Mouse (Mus musculus) spleen, postnatal 36 days (tissue): Measurements from ENCODE around the gene Zmynd10.

ENCODE experiments used
- DNase-seq, 2 experiments: peaks; one replicate each; pipeline ENCODE4 v3.0.0; 2022; ENCODE audit warnings: low spot score in 2 of 2, mixed read lengths in 1 of 2

The Zmynd10 gene

GRCm38 (mm10) chr9:107540420-107540819, 6.7 kb upstream of the Zmynd10 start:
- no peak for DNase-seq

GRCm38 (mm10) chr9:107541005-107541404, 6.1 kb upstream of the Zmynd10 start:
- no peak for DNase-seq

GRCm38 (mm10) chr9:107541474-107542351, 5.4 kb upstream of the Zmynd10 start, which contains the start of the genes Cyb561d2 and Nprl2:
TSS of gene Cyb561d2 (minus strand) at chr9:107542193.
TSS of gene Nprl2 (plus strand) at chr9:107542226.
- DNase-seq: peak; percentile 94

- no peak for DNase-seq
These were observed 4.8 kb upstream of the Zmynd10 start for GRCm38 (mm10) chr9:107542352-107542686.

- DNase-seq: no peak
These were observed 4.4 kb upstream of the Zmynd10 start for GRCm38 (mm10) chr9:107542721-107543120.

GRCm38 (mm10) chr9:107543299-107543698, 3.8 kb upstream of the Zmynd10 start:
- no peak for DNase-seq

GRCm38 (mm10) chr9:107544196-107544700, 2.9 kb upstream of the Zmynd10 start:
- DNase-seq: no peak

GRCm38 (mm10) chr9:107544729-107545128, 2.4 kb upstream of the Zmynd10 start:
- no peak for DNase-seq

- no peak for DNase-seq
These were observed 1.9 kb upstream of the Zmynd10 start for GRCm38 (mm10) chr9:107545199-107545598.

- peak; percentile 60 to 65 for DNase-seq
These were observed 1.5 kb upstream of the Zmynd10 start for GRCm38 (mm10) chr9:107545602-107546001.

GRCm38 (mm10) chr9:107547957-107548356, 859 bp downstream of the Zmynd10 start:
- DNase-seq: no peak

GRCm38 (mm10) chr9:107548820-107549219, 1.7 kb downstream of the Zmynd10 start:
- no peak for DNase-seq

- no peak for DNase-seq
These were observed 2.4 kb downstream of the Zmynd10 start for GRCm38 (mm10) chr9:107549297-107550074.

- no peak for DNase-seq
These were observed 3.5 kb downstream of the Zmynd10 start for GRCm38 (mm10) chr9:107550491-107551116.

GRCm38 (mm10) chr9:107551117-107551889, 4.2 kb downstream of the Zmynd10 start, which contains the start of gene Rassf1:
TSS of gene Rassf1 (plus strand) at chr9:107551555.
- peak; percentile 84 to 87 for DNase-seq

GRCm38 (mm10) chr9:107551890-107552355, 4.8 kb downstream of the Zmynd10 start:
- DNase-seq: no peak

- peak in 1 of 2 experiments; percentile 1 for DNase-seq
These were observed 5.7 kb downstream of the Zmynd10 start for GRCm38 (mm10) chr9:107552690-107553393.

GRCm38 (mm10) chr9:107553541-107554318, 6.6 kb downstream of the Zmynd10 start:
- DNase-seq: peak; percentile 45 to 46

GRCm38 (mm10) chr9:107554319-107554825, 7.3 kb downstream of the Zmynd10 start:
- DNase-seq: peak; percentile 95 to 97
